Mouse (Mus musculus) cerebellum, adult 8-10 months (tissue): ENCODE results near the gene Grk3.
A peak's percentile ranks its signal among the peaks of the same experiment; 100 is the strongest.

ENCODE experiments used
- DNase-seq: peaks from one replicate; pipeline ENCODE4 v3.0.0; 2022

Grk3 gene

GRCm38 (mm10) chr5:113008496-113008895 is 7.1 kb downstream of the Grk3 start:
- DNase-seq, result no peak

GRCm38 (mm10) chr5:113006997-113007396 is 8.6 kb downstream of the Grk3 start:
- no peak for DNase-seq

GRCm38 (mm10) chr5:113005941-113006391 is 9.6 kb downstream of the Grk3 start:
- DNase-seq, result peak; percentile 46

GRCm38 (mm10) chr5:113002821-113003380 is 12.7 kb downstream of the Grk3 start:
- no peak for DNase-seq

- no peak for DNase-seq
Measured at GRCm38 (mm10) chr5:112999227-112999626, 16.4 kb downstream of the Grk3 start.

GRCm38 (mm10) chr5:112997516-112998186 is 17.9 kb downstream of the Grk3 start:
- no peak for DNase-seq

GRCm38 (mm10) chr5:112991245-112991644 is 24.3 kb downstream of the Grk3 start:
- no peak for DNase-seq

GRCm38 (mm10) chr5:112981931-112982330 is 33.7 kb downstream of the Grk3 start:
- DNase-seq, result no peak

GRCm38 (mm10) chr5:112979710-112980109 is 35.9 kb downstream of the Grk3 start:
- no peak for DNase-seq

- no peak for DNase-seq
Measured at GRCm38 (mm10) chr5:112979195-112979594, 36.4 kb downstream of the Grk3 start.

- no peak for DNase-seq
Measured at GRCm38 (mm10) chr5:112977089-112977488, 38.5 kb downstream of the Grk3 start.

- no peak for DNase-seq
Measured at GRCm38 (mm10) chr5:112973596-112973995, 42.0 kb downstream of the Grk3 start.

- no peak for DNase-seq
Measured at GRCm38 (mm10) chr5:112972297-112972696, 43.3 kb downstream of the Grk3 start.

GRCm38 (mm10) chr5:112963495-112963894 is 52.1 kb downstream of the Grk3 start:
- DNase-seq, result no peak

- no peak for DNase-seq
Measured at GRCm38 (mm10) chr5:112962166-112962565, 53.4 kb downstream of the Grk3 start.

- DNase-seq, result no peak
Measured at GRCm38 (mm10) chr5:112960911-112961310, 54.7 kb downstream of the Grk3 start.

GRCm38 (mm10) chr5:112958293-112958692 is 57.3 kb downstream of the Grk3 start:
- DNase-seq, result no peak

- DNase-seq, result no peak
Measured at GRCm38 (mm10) chr5:112956841-112957240, 58.8 kb downstream of the Grk3 start.

- DNase-seq, result no peak
Measured at GRCm38 (mm10) chr5:112956368-112956767, 59.2 kb downstream of the Grk3 start.

- DNase-seq, result no peak
Measured at GRCm38 (mm10) chr5:112950847-112951246, 64.7 kb downstream of the Grk3 start.

GRCm38 (mm10) chr5:112945925-112946324 is 69.7 kb downstream of the Grk3 start:
- no peak for DNase-seq

- no peak for DNase-seq
Measured at GRCm38 (mm10) chr5:112942244-112942643, 73.3 kb downstream of the Grk3 start.

GRCm38 (mm10) chr5:112941001-112941400 is 74.6 kb downstream of the Grk3 start:
- DNase-seq, result no peak

GRCm38 (mm10) chr5:112936632-112937031 is 79.0 kb downstream of the Grk3 start:
- no peak for DNase-seq

GRCm38 (mm10) chr5:112935436-112935835 is 80.2 kb downstream of the Grk3 start:
- DNase-seq, result no peak
